Mouse (Mus musculus) liver, adult 2 months (tissue): ENCODE measurements at regions not wholly inside any gene's neighbourhood (a gene's known extent, or its start where the extent isn't known, plus 50 kb on each side); places are given as distances from the start of the nearest gene placed in this dataset.

Experiments used
- DNase-seq: peaks from one replicate; pipeline ENCODE4 v3.0.0-alpha.2; 2011; ENCODE audit warnings: low read depth, low spot score; ENCODE audit errors: extremely low read depth
- H3K27ac ChIP-seq: fragments of 200-500 bp; replicated peaks from 2 replicates; pipeline ENCODE4 v1.5.1; 2012; ENCODE audit warnings: low read depth, mild to moderate bottlenecking, control low read depth, inconsistent platforms, low read length; ENCODE audit not compliant: insufficient read depth
- H3K27me3 ChIP-seq: fragments of 200-500 bp; 2 replicates; pipeline ENCODE4 v1.6.1; 2012; ENCODE audit warnings: mild to moderate bottlenecking, moderate library complexity, low read length, inconsistent platforms; ENCODE audit not compliant: control insufficient read depth, insufficient read depth
- H3K36me3 ChIP-seq: fragments of 200-500 bp; 2 replicates; pipeline ENCODE4 v1.6.1; 2012; ENCODE audit warnings: low read length, inconsistent platforms; ENCODE audit not compliant: control insufficient read depth, insufficient read depth
- H3K4me1 ChIP-seq: fragments of 200-500 bp; 2 replicates; pipeline ENCODE4 v1.6.1; 2011; ENCODE audit warnings: low read length; ENCODE audit not compliant: control insufficient read depth, insufficient read depth
- H3K4me3 ChIP-seq: fragments of 200-500 bp; 2 replicates; pipeline ENCODE4 v1.5.1; 2011; ENCODE audit warnings: low read depth, mild to moderate bottlenecking, control low read depth, low read length, moderate library complexity; ENCODE audit not compliant: insufficient read depth
- H3K79me2 ChIP-seq: fragments of 200-500 bp; 2 replicates; pipeline ENCODE4 v1.6.1; 2012; ENCODE audit warnings: inconsistent platforms, mild to moderate bottlenecking, low read length, moderate library complexity; ENCODE audit not compliant: control insufficient read depth, insufficient read depth
- H3K9ac ChIP-seq: fragments of 200-500 bp; 2 replicates; pipeline ENCODE4 v1.6.1; 2012; ENCODE audit warnings: low read depth, mild to moderate bottlenecking, control low read depth, inconsistent platforms, low read length
- CTCF ChIP-seq: fragments of 200-500 bp; IDR thresholded peaks from 2 replicates; pipeline ENCODE4 v1.5.1; 2011; ENCODE audit warnings: low read depth, low read length, control low read depth
- POLR2A ChIP-seq: fragments of 200-500 bp; IDR thresholded peaks from 2 replicates; pipeline ENCODE4 v1.6.1; 2011; ENCODE audit warnings: low read length, control low read depth; ENCODE audit not compliant: insufficient read depth; ENCODE audit errors: extremely low read depth
- WGBS: fragments of 180-500 bp; shearing (Covaris S2); methylation state at CpG from one replicate; pipeline ENCODE4 v1.1.7; 2018; 5-methylcytosine and 5-hydroxymethylcytosine counted together

GRCm38 (mm10) chr2:78023916-78024685 lies 77.9 kb upstream of the Cwc22 start:
- no peak overlapping the region for H3K27ac ChIP-seq
- H3K4me3 ChIP-seq, result no peak overlapping the region
- no peak overlapping the region for H3K9ac ChIP-seq
- no peaks in the 10 kb centered on the region for H3K4me1 ChIP-seq
- H3K79me2 ChIP-seq, result no peaks in the 10 kb centered on the region
- H3K27me3 ChIP-seq, result no peaks in the 10 kb centered on the region
- TF ChIP-seq POLR2A (no peak), CTCF (no peak)
- no peak for DNase-seq
- WGBS, result 72% methylated on average over 4 of the region's 4 CpGs
- no peaks in the 10 kb centered on the region for H3K36me3 ChIP-seq

- H3K27me3 ChIP-seq, result no peaks in the 10 kb centered on the region
- TF ChIP-seq POLR2A, result no peak
- TF ChIP-seq CTCF, result no peak
- H3K4me1 ChIP-seq, result no peaks in the 10 kb centered on the region
- no peak overlapping the region for H3K27ac ChIP-seq
- H3K36me3 ChIP-seq, result no peaks in the 10 kb centered on the region
- no peaks in the 10 kb centered on the region for H3K79me2 ChIP-seq
- H3K9ac ChIP-seq, result no peak overlapping the region
- H3K4me3 ChIP-seq, result no peak overlapping the region
- no peak for DNase-seq
- 87% methylated on average over 2 of the region's 2 CpGs for WGBS
Measured at GRCm38 (mm10) chr2:78023416-78023815, 77.2 kb upstream of the Cwc22 start.

- no peak overlapping the region for H3K9ac ChIP-seq
- H3K36me3 ChIP-seq, result no peaks in the 10 kb centered on the region
- no peak overlapping the region for H3K27ac ChIP-seq
- H3K27me3 ChIP-seq, result no peaks in the 10 kb centered on the region
- DNase-seq, result no peak
- no peak overlapping the region for H3K4me3 ChIP-seq
- 70% methylated on average over 4 of the region's 4 CpGs for WGBS
- no peaks in the 10 kb centered on the region for H3K79me2 ChIP-seq
- no peaks in the 10 kb centered on the region for H3K4me1 ChIP-seq
- TF ChIP-seq POLR2A (no peak), CTCF (no peak)
Measured at GRCm38 (mm10) chr2:78022756-78023155, 76.6 kb upstream of the Cwc22 start.

- no peak for TF ChIP-seq CTCF
- no peak for TF ChIP-seq POLR2A
- Histone ChIP-seq H3K27me3 (no peaks in the 10 kb centered on the region), H3K36me3 (no peaks in the 10 kb centered on the region), H3K4me1 (no peaks in the 10 kb centered on the region), H3K4me3 (no peak overlapping the region), H3K9ac (no peak overlapping the region), H3K27ac (no peak overlapping the region), H3K79me2 (no peaks in the 10 kb centered on the region)
- WGBS, result 38% methylated on average over 5 of the region's 5 CpGs
- DNase-seq, result no peak
Measured at GRCm38 (mm10) chr2:78021905-78022304, 75.7 kb upstream of the Cwc22 start.

GRCm38 (mm10) chr2:78021356-78021900 lies 75.3 kb upstream of the Cwc22 start:
- Histone ChIP-seq H3K4me3 (no peak overlapping the region), H3K4me1 (no peaks in the 10 kb centered on the region), H3K27ac (no peak overlapping the region), H3K27me3 (no peaks in the 10 kb centered on the region), H3K9ac (no peak overlapping the region), H3K36me3 (no peaks in the 10 kb centered on the region), H3K79me2 (no peaks in the 10 kb centered on the region)
- 40% methylated on average over 2 of the region's 2 CpGs for whole genome bisulfite sequencing
- TF ChIP-seq CTCF, result no peak
- no peak for TF ChIP-seq POLR2A
- no peak for DNase-seq

- Histone ChIP-seq H3K36me3 (no peaks in the 10 kb centered on the region), H3K79me2 (no peaks in the 10 kb centered on the region), H3K9ac (no peak overlapping the region), H3K27ac (no peak overlapping the region), H3K4me1 (no peaks in the 10 kb centered on the region), H3K4me3 (no peak overlapping the region), H3K27me3 (no peaks in the 10 kb centered on the region)
- 84% methylated on average over 3 of the region's 3 CpGs for WGBS
- DNase-seq, result no peak
- TF ChIP-seq POLR2A, result no peak
- TF ChIP-seq CTCF, result no peak
Measured at GRCm38 (mm10) chr2:78020516-78020915, 74.3 kb upstream of the Cwc22 start.
